In the genomic region with DNA sequence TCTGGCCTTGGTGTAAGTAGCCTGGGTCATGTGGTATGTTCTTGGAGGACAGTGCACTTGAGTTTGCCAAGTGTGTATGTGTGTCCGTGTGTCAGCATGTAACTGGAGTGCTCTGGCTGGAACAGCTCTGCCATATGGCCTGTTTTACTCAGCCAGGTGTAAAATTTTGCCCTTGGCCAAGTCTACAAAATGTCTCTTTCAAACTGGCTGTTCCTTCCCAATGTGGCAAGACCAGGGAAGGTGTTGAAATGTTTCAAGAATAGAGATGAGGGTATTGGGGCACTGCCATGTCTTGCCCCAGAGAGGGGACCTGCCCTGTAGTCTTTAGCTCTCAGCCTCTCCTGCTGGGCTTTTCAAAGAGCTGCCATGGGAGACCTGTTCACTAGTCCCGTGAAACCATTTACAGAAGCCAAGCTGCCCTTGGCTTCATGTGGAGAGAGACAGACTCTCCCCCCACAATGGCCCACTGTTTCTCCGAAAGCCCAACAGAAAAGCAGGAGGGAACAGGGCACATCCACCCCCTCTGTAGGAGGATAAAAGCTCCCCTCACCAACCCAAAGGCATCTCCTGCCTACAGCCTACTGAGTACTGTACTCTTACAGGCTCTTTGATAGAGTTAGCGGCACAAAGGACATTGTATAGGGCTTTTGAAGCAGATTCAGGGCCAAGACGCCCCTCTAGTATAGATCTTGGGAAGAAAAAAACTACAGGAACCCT, we compare ENCODE assay signal across 13 mouse cellular contexts.
A peak's percentile ranks its signal among the peaks of the same experiment; 100 is the strongest.
DNase-seq lines count a peak whose midpoint lies in the region; ATAC-seq and TF ChIP-seq lines count a peak whose summit lies in the region.
"Had no signal": no experiment of that assay in that cellular context is flagged by ENCODE, and none has a peak within 500 bp of the region (broad histone marks: within the 10 kb centered on the region; RNA-seq: fewer than 3 reads in every experiment).

No protein-coding gene starts in this region.

- TF ChIP-seq CTCF in midbrain, postnatal 0 days (IDR thresholded peaks at IDR 0.05): no peak

- peak; percentile 96 for ATAC-seq in hindbrain, embryonic 16.5 days
- no peak; the same call in 1 of the 2 replicates for ATAC-seq in hindbrain, embryonic 14.5 days (ENCODE audit: low FRiP score)
- ATAC-seq in midbrain, postnatal 0 days (ENCODE audit: low FRiP score): peak; percentile 58; the same call in 1 of the 2 replicates
- no peak for ATAC-seq in midbrain, embryonic 15.5 days (replicated peaks)
- ATAC-seq: lung, postnatal 0 days; Patski had no signal

- H3K4me2 ChIP-seq in hindbrain, embryonic 16.5 days (ENCODE audit: low read length): no peak overlapping the region
- no peak overlapping the region for H3K4me2 ChIP-seq in hindbrain, embryonic 14.5 days (replicated peaks)
- H3K4me2 ChIP-seq in midbrain, postnatal 0 days (ENCODE audit: low read depth, low read length, poor library complexity, severe bottlenecking): no peak overlapping the region
- H3K4me2 ChIP-seq in midbrain, embryonic 15.5 days: no peak overlapping the region
- H3K4me2 ChIP-seq: heart, embryonic 12.5 days; liver, embryonic 11.5 days had no signal

- no peaks in the 10 kb centered on the region for H3K36me3 ChIP-seq in hindbrain, embryonic 16.5 days (ENCODE audit: control insufficient read depth, insufficient read depth, low read length)
- no peaks in the 10 kb centered on the region for H3K36me3 ChIP-seq in hindbrain, embryonic 14.5 days (replicated peaks; ENCODE audit: control insufficient read depth, insufficient read depth)
- H3K36me3 ChIP-seq in midbrain, postnatal 0 days (ENCODE audit: insufficient read depth, low read length): no peaks in the 10 kb centered on the region
- H3K36me3 ChIP-seq in midbrain, embryonic 15.5 days (replicated peaks): no peaks in the 10 kb centered on the region
- H3K36me3 ChIP-seq: heart, embryonic 12.5 days had no signal

- H3K9ac ChIP-seq in hindbrain, embryonic 16.5 days (ENCODE audit: low read depth, low read length): no peak overlapping the region
- no peak overlapping the region for H3K9ac ChIP-seq in hindbrain, embryonic 14.5 days
- no peak overlapping the region for H3K9ac ChIP-seq in midbrain, postnatal 0 days (replicated peaks; ENCODE audit: low read length, poor library complexity, severe bottlenecking)
- H3K9ac ChIP-seq in midbrain, embryonic 15.5 days: no peak overlapping the region
- H3K9ac ChIP-seq: heart, embryonic 12.5 days had no signal

- H3K4me3 ChIP-seq in hindbrain, embryonic 16.5 days (ENCODE audit: low read length): no peak overlapping the region
- H3K4me3 ChIP-seq in hindbrain, embryonic 14.5 days (replicated peaks; ENCODE audit: low read length): no peak overlapping the region
- no peak overlapping the region for H3K4me3 ChIP-seq in midbrain, postnatal 0 days (ENCODE audit: low read depth, low read length)
- no peak overlapping the region for H3K4me3 ChIP-seq in midbrain, embryonic 15.5 days
- H3K4me3 ChIP-seq: heart, embryonic 12.5 days had no signal

- 35% methylated on average over 5 of the region's 5 CpGs for WGBS in hindbrain, embryonic 16.5 days
- 47% methylated on average over 5 of the region's 5 CpGs for WGBS in hindbrain, embryonic 14.5 days
- WGBS in midbrain, postnatal 0 days: 52% methylated on average over 5 of the region's 5 CpGs
- 43% methylated on average over 5 of the region's 5 CpGs for WGBS in midbrain, embryonic 15.5 days

- no peaks in the 10 kb centered on the region for H3K4me1 ChIP-seq in hindbrain, embryonic 16.5 days (ENCODE audit: control insufficient read depth, insufficient read depth, low read depth, low read length)
- 0 out of 2 replicates have a peak, but pooled peaks cover 8% of the 10 kb centered on the region for H3K4me1 ChIP-seq in hindbrain, embryonic 14.5 days (replicated peaks; ENCODE audit: control insufficient read depth, insufficient read depth, low read length)
- no peaks in the 10 kb centered on the region; the same call in 1 of the 2 replicates for H3K4me1 ChIP-seq in midbrain, postnatal 0 days (ENCODE audit: insufficient read depth, low read length)
- H3K4me1 ChIP-seq in midbrain, embryonic 15.5 days: no peaks in the 10 kb centered on the region

- H3K9me3 ChIP-seq in hindbrain, embryonic 16.5 days (ENCODE audit: control insufficient read depth, low read length): no peaks in the 10 kb centered on the region
- no peaks in the 10 kb centered on the region for H3K9me3 ChIP-seq in hindbrain, embryonic 14.5 days (ENCODE audit: control insufficient read depth, low read length)
- H3K9me3 ChIP-seq in midbrain, postnatal 0 days (ENCODE audit: low read length): no peaks in the 10 kb centered on the region
- H3K9me3 ChIP-seq in midbrain, embryonic 15.5 days: no peaks in the 10 kb centered on the region
- H3K9me3 ChIP-seq: heart, embryonic 12.5 days had no signal

- no peaks in the 10 kb centered on the region for H3K27me3 ChIP-seq in hindbrain, embryonic 16.5 days (replicated peaks; ENCODE audit: control insufficient read depth, insufficient read depth, low read length)
- no peaks in the 10 kb centered on the region for H3K27me3 ChIP-seq in hindbrain, embryonic 14.5 days (ENCODE audit: control insufficient read depth, insufficient read depth, low read length)
- H3K27me3 ChIP-seq in midbrain, postnatal 0 days (ENCODE audit: insufficient read depth, low read length): no peaks in the 10 kb centered on the region
- H3K27me3 ChIP-seq in midbrain, embryonic 15.5 days (replicated peaks): no peaks in the 10 kb centered on the region
- H3K27me3 ChIP-seq: heart, embryonic 12.5 days; Patski had no signal

- DNase-seq in hindbrain, embryonic 14.5 days (ENCODE audit: low spot score): no peak
- DNase-seq in midbrain, postnatal 0 days (ENCODE audit: low spot score): peak; percentile 71
- peak; percentile 78 for DNase-seq in cerebellum, adult 9-11 months
- DNase-seq in skeletal muscle tissue, adult 2 months (ENCODE audit: low read depth, low spot score): peak; percentile 0
- no peak for DNase-seq in Muller cell, postnatal 12 days (ENCODE audit: inconsistent ontology term)
- DNase-seq in embryo, embryonic 11 days: no peak
- DNase-seq: adrenal gland, postnatal 25 days had no signal

- no peak overlapping the region for H3K27ac ChIP-seq in hindbrain, embryonic 16.5 days (ENCODE audit: low read depth, low read length)
- H3K27ac ChIP-seq in hindbrain, embryonic 14.5 days: no peak overlapping the region
- no peak overlapping the region for H3K27ac ChIP-seq in midbrain, postnatal 0 days (ENCODE audit: low read depth, low read length)
- no peak overlapping the region for H3K27ac ChIP-seq in midbrain, embryonic 15.5 days

Comparison
In these comparisons a context has a peak if more than half of its experiments do, and no peak if none do; other contexts are left out.
1. ATAC-seq: peak in hindbrain, embryonic 16.5 days (single experiment) and midbrain, postnatal 0 days (single experiment); none in hindbrain, embryonic 14.5 days (single experiment) and midbrain, embryonic 15.5 days (single experiment).
2. DNase-seq: peak in midbrain, postnatal 0 days (single experiment), cerebellum, adult 9-11 months (single experiment) and skeletal muscle tissue, adult 2 months (single experiment); none in hindbrain, embryonic 14.5 days (single experiment), Muller cell, postnatal 12 days (single experiment) and embryo, embryonic 11 days (single experiment).